Mouse (Mus musculus): ENCODE measurements around the gene Sema4a. TPM values are rescaled to one million over a fixed set of nuclear protein-coding genes. Genes with fewer than 3 reads are reported as not detected.

Gene Sema4a
- polyA plus RNA-seq, 1 experiment from 2014 or later, result 5.3 TPM

DNA sequence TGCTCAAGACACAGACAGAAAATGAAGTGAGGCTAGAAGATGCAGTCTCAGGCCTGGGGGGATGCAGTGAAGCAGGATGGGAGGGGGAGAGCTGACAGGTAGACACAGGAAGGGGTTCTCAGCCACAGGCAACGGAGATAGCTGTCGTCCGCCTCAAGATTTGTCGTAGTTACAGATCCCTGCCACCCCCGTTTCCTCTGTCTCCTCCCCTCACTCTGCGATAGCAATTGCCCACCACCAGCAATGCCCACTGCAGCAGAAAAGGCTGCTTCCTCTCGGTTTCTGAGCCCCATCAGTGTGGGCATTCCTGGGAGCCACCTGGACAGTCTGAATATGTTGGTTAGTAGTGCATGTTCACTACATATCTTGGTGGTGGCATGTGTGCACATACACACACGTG, 7.6 kb downstream of the Sema4a start:
- ATAC-seq (ENCODE audit: borderline replicate concordance, extremely low read depth, low FRiP score, low TSS enrichment), result no peak
- H3K27ac ChIP-seq, result no peak overlapping the region
- H3K4me2 ChIP-seq, result no peak overlapping the region
- no peaks in the 10 kb centered on the region; the same call in 1 of the 2 replicates for H3K27me3 ChIP-seq
- no peaks in the 10 kb centered on the region for H3K9me3 ChIP-seq
- H3K4me3 ChIP-seq, result no peak overlapping the region
- 36% methylated on average over 8 of the region's 8 CpGs for WGBS
- H3K36me3 ChIP-seq, result no peaks in the 10 kb centered on the region
- peaks cover 11% of the 10 kb centered on the region for H3K4me1 ChIP-seq
- H3K9ac ChIP-seq, result no peak overlapping the region

- no peaks in the 10 kb centered on the region; the same call in 1 of the 2 replicates for H3K27me3 ChIP-seq
- ATAC-seq (ENCODE audit: borderline replicate concordance, extremely low read depth, low FRiP score, low TSS enrichment), result no peak
- WGBS, result 66% methylated on average over 6 of the region's 6 CpGs
- H3K36me3 ChIP-seq, result no peaks in the 10 kb centered on the region
- no peak overlapping the region for H3K4me2 ChIP-seq
- H3K9ac ChIP-seq, result no peak overlapping the region
- H3K9me3 ChIP-seq, result no peaks in the 10 kb centered on the region
- no peak overlapping the region for H3K4me3 ChIP-seq
- H3K4me1 ChIP-seq, result peaks cover 11% of the 10 kb centered on the region
- H3K27ac ChIP-seq, result no peak overlapping the region
Measured at GRCm38 (mm10) chr3:88452716-88453115, 8.3 kb downstream of the Sema4a start.

GRCm38 (mm10) chr3:88452246-88452645, 8.7 kb downstream of the Sema4a start:
- H3K27me3 ChIP-seq, result no peaks in the 10 kb centered on the region; the same call in 1 of the 2 replicates
- WGBS, result 48% methylated on average over 5 of the region's 5 CpGs
- no peak overlapping the region for H3K4me3 ChIP-seq
- peaks cover 11% of the 10 kb centered on the region for H3K4me1 ChIP-seq
- H3K9me3 ChIP-seq, result no peaks in the 10 kb centered on the region
- no peak overlapping the region for H3K27ac ChIP-seq
- H3K4me2 ChIP-seq, result no peak overlapping the region
- no peak for ATAC-seq (ENCODE audit: borderline replicate concordance, extremely low read depth, low FRiP score, low TSS enrichment)
- H3K36me3 ChIP-seq, result no peaks in the 10 kb centered on the region
- no peak overlapping the region for H3K9ac ChIP-seq

- H3K4me1 ChIP-seq, result peaks cover 14% of the 10 kb centered on the region
- H3K4me3 ChIP-seq, result no peak overlapping the region
- no peaks in the 10 kb centered on the region for H3K36me3 ChIP-seq
- no peak overlapping the region for H3K27ac ChIP-seq
- H3K4me2 ChIP-seq, result no peak overlapping the region
- no peaks in the 10 kb centered on the region for H3K9me3 ChIP-seq
- WGBS, result 56% methylated on average over 12 of the region's 12 CpGs
- no peak overlapping the region for H3K9ac ChIP-seq
- no peaks in the 10 kb centered on the region; the same call in 1 of the 2 replicates for H3K27me3 ChIP-seq
- no peak for ATAC-seq (ENCODE audit: borderline replicate concordance, extremely low read depth, low FRiP score, low TSS enrichment)
Measured at GRCm38 (mm10) chr3:88450379-88451131, 10.4 kb downstream of the Sema4a start.

DNA sequence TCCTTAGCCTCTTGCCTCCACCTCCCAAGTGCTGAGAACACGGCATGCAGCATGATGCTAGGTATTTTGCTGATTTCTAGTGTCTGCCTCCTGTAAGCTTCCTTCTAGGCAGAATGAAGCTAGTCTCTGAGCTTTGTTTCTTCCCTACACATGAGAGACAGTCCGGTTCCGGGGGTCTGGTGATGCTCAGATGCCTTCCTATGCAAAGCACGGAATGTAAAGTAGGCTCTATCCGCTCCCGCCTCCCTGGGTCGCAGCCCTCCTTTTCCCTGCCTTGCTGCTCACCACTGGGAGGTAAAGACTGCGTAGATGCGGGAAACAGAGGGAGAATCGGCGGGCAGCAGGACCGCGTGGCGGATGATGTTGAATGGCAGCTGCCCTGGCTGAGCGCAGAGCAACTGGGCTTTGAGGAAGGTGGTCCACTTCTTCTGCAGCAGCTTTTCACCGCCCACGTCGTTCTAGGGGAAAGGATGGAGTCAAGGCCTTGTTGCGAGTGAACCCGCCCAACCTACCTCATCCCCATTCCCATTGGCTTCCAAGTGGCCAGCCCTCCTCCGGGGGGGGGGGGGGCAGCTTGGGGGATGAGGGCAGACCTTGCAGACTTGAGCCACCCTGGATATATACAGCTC, 11.5 kb downstream of the Sema4a start:
- H3K4me3 ChIP-seq, result peak overlapping the region; percentile 27
- 0 out of 2 replicates have a peak overlapping the region, but pooled peaks have one; percentile 4 for H3K9ac ChIP-seq
- H3K4me2 ChIP-seq, result peak overlapping the region; percentile 54
- peaks cover 8% of the 10 kb centered on the region; the same call in 1 of the 2 replicates for H3K4me1 ChIP-seq
- H3K36me3 ChIP-seq, result no peaks in the 10 kb centered on the region
- H3K27me3 ChIP-seq, result no peaks in the 10 kb centered on the region; the same call in 1 of the 2 replicates
- WGBS, result 7% methylated on average over 21 of the region's 21 CpGs
- no peak overlapping the region for H3K27ac ChIP-seq
- peak; percentile 45; the same call in 1 of the 2 replicates for ATAC-seq (ENCODE audit: borderline replicate concordance, extremely low read depth, low FRiP score, low TSS enrichment)
- no peaks in the 10 kb centered on the region for H3K9me3 ChIP-seq

GRCm38 (mm10) chr3:88448443-88448842, 12.5 kb downstream of the Sema4a start:
- H3K9ac ChIP-seq, result no peak overlapping the region
- H3K27ac ChIP-seq, result no peak overlapping the region
- H3K4me1 ChIP-seq, result peaks cover 8% of the 10 kb centered on the region; the same call in 1 of the 2 replicates
- WGBS, result 77% methylated on average over 8 of the region's 8 CpGs
- H3K27me3 ChIP-seq, result no peaks in the 10 kb centered on the region; the same call in 1 of the 2 replicates
- H3K4me3 ChIP-seq, result no peak overlapping the region
- no peak overlapping the region for H3K4me2 ChIP-seq
- H3K9me3 ChIP-seq, result no peaks in the 10 kb centered on the region
- ATAC-seq (ENCODE audit: borderline replicate concordance, extremely low read depth, low FRiP score, low TSS enrichment), result no peak
- no peaks in the 10 kb centered on the region for H3K36me3 ChIP-seq

DNA sequence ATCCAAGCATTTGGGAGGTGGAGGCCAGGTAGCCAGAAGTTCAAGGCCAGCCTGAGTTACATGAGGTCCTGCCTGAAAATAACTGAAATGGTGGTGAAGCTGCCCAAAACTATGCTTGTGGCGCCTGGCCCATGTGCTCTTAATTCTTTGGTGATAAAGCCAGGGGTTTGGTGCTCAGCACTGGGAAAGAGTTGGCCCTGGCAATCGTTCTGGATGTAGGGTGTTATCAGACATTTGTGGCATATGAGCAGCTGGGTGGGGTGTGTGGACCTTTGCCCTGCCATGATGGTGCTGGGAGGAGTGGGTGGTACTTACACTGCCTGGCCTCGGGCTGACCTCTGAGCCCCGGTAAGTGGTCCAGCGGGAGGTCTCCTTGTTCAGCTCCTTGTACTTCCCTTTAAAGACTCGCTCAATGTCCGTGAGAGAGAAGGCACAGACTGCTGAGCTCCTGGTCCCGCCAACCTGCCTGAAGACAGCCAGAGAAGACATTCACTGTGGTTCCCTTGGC, 13.3 kb downstream of the Sema4a start:
- H3K4me1 ChIP-seq, result peaks cover 8% of the 10 kb centered on the region; the same call in 1 of the 2 replicates
- no peaks in the 10 kb centered on the region for H3K36me3 ChIP-seq
- H3K27ac ChIP-seq, result no peak overlapping the region
- no peak for ATAC-seq (ENCODE audit: borderline replicate concordance, extremely low read depth, low FRiP score, low TSS enrichment)
- H3K4me3 ChIP-seq, result no peak overlapping the region
- H3K9me3 ChIP-seq, result no peaks in the 10 kb centered on the region
- H3K27me3 ChIP-seq, result no peaks in the 10 kb centered on the region; the same call in 1 of the 2 replicates
- H3K9ac ChIP-seq, result no peak overlapping the region
- H3K4me2 ChIP-seq, result no peak overlapping the region
- 47% methylated on average over 8 of the region's 8 CpGs for WGBS

- ATAC-seq (ENCODE audit: borderline replicate concordance, extremely low read depth, low FRiP score, low TSS enrichment), result no peak
- H3K4me3 ChIP-seq, result no peak overlapping the region
- no peak overlapping the region for H3K27ac ChIP-seq
- H3K4me2 ChIP-seq, result no peak overlapping the region
- H3K4me1 ChIP-seq, result peaks cover 10% of the 10 kb centered on the region; the same call in 1 of the 2 replicates
- H3K9me3 ChIP-seq, result no peaks in the 10 kb centered on the region
- H3K9ac ChIP-seq, result no peak overlapping the region
- H3K27me3 ChIP-seq, result no peaks in the 10 kb centered on the region; the same call in 1 of the 2 replicates
- WGBS, result 54% methylated on average over 8 of the region's 8 CpGs
- no peaks in the 10 kb centered on the region for H3K36me3 ChIP-seq
Measured at GRCm38 (mm10) chr3:88446471-88447123, 14.4 kb downstream of the Sema4a start.

- Histone ChIP-seq H3K9ac (no peak overlapping the region), H3K36me3 (no peaks in the 10 kb centered on the region), H3K4me3 (no peak overlapping the region), H3K27me3 (0 out of 2 replicates have a peak, but pooled peaks cover 3% of the 10 kb centered on the region), H3K4me1 (peaks cover 18% of the 10 kb centered on the region), H3K9me3 (no peaks in the 10 kb centered on the region), H3K4me2 (no peak overlapping the region), H3K27ac (no peak overlapping the region)
- WGBS, result 60% methylated on average over 7 of the region's 7 CpGs
- no peak for ATAC-seq (ENCODE audit: borderline replicate concordance, extremely low read depth, low FRiP score, low TSS enrichment)
Measured at GRCm38 (mm10) chr3:88442888-88443287, 18.1 kb downstream of the Sema4a start.

DNA sequence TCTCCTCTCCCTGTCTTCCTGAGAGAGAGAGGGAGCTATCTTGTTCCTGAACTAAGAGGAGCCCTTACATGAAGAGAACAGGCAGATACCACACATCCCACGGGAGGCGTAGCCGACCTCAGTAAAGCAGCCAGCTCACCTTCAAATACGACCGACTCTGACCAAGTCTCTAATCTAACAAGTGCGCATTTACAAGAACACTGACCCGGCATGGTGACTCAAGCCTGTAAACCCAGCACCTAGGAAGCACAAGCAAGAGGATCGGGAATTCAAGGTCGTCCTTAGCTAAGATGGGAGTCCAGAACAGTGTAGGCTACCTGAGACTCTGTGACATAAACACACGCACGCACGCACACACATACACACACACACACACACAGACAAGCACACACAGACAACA, 18.5 kb downstream of the Sema4a start:
- Histone ChIP-seq H3K9me3 (no peaks in the 10 kb centered on the region), H3K4me3 (no peak overlapping the region), H3K4me1 (peaks cover 20% of the 10 kb centered on the region), H3K36me3 (no peaks in the 10 kb centered on the region), H3K27ac (no peak overlapping the region), H3K4me2 (no peak overlapping the region), H3K27me3 (0 out of 2 replicates have a peak, but pooled peaks cover 3% of the 10 kb centered on the region), H3K9ac (no peak overlapping the region)
- 75% methylated on average over 12 of the region's 12 CpGs for WGBS
- no peak for ATAC-seq (ENCODE audit: borderline replicate concordance, extremely low read depth, low FRiP score, low TSS enrichment)

- no peak for ATAC-seq (ENCODE audit: borderline replicate concordance, extremely low read depth, low FRiP score, low TSS enrichment)
- 0 out of 2 replicates have a peak, but pooled peaks cover 3% of the 10 kb centered on the region for H3K27me3 ChIP-seq
- H3K4me2 ChIP-seq, result peak overlapping the region; percentile 47
- peaks cover 25% of the 10 kb centered on the region for H3K4me1 ChIP-seq
- no peaks in the 10 kb centered on the region for H3K9me3 ChIP-seq
- no peaks in the 10 kb centered on the region for H3K36me3 ChIP-seq
- no peak overlapping the region for H3K27ac ChIP-seq
- H3K9ac ChIP-seq, result no peak overlapping the region
- 20% methylated on average over 27 of the region's 27 CpGs for WGBS
- H3K4me3 ChIP-seq, result peak overlapping the region; percentile 10
Measured at GRCm38 (mm10) chr3:88440500-88441381, 20.2 kb downstream of the Sema4a start.

All from lung, embryonic 15.5 days (tissue).